Mouse (Mus musculus): ENCODE measurements around the gene Ift74.

GRCm38 (mm10) chr4:94649920-94650319 is 35.6 kb downstream of the Ift74 start, which contains the start of gene Lrrc19:
- TF ChIP-seq CTCF (IDR thresholded peaks at IDR 0.05; ENCODE audit: low read depth) = no peak
- TF ChIP-seq EP300 (IDR thresholded peaks at IDR 0.05; ENCODE audit: low read depth) = no peak

All from liver, postnatal 0 days (tissue).